Mouse (Mus musculus) small intestine, adult 2 months (tissue): ENCODE data around the gene Atxn7l3b.

Experiments used
- CTCF ChIP-seq: fragments of 200-500 bp; IDR thresholded peaks from 2 replicates; pipeline ENCODE4 v1.5.1; 2012; ENCODE audit warnings: low read depth, mild to moderate bottlenecking, control low read depth, inconsistent platforms, low read length, moderate library complexity, mixed read lengths; ENCODE audit not compliant: insufficient replicate concordance, insufficient read length; ENCODE audit errors: extremely low read depth
- POLR2A ChIP-seq: fragments of 200-500 bp; IDR thresholded peaks from 2 replicates; pipeline ENCODE4 v1.6.1; 2012; ENCODE audit warnings: low read depth, mild to moderate bottlenecking, control low read depth, inconsistent platforms, low read length, moderate library complexity

GRCm38 (mm10) chr10:112948453-112948852, 19.7 kb upstream of the Atxn7l3b start:
- TF ChIP-seq CTCF, result no peak
- no peak for TF ChIP-seq POLR2A
